11 mouse cellular contexts compared by ENCODE assay signal in the genomic region with DNA sequence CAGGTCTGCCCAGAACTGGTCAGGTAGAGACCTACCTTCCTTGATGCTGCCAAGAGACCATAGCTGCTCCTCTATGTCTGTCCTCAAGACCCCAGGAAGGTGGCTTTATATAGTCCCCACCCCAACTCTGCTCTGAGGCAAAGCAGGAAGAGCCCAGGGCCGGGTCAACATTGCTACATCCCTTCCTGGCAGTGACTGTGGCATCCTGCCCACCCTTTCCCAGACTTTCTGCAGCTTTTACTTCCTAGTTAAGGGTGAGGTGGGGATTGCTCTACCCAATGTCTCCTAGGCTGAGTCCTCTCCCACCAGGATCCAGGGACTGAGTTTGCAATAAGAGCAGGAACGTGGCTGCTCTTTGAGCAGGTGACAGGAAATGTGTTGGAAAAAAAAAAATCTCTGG. TPM values are rescaled to one million over a fixed set of nuclear protein-coding genes. Genes with fewer than 3 reads are reported as not detected.
A peak's percentile ranks its signal among the peaks of the same experiment; 100 is the strongest.
DNase-seq lines count a peak whose midpoint lies in the region; ATAC-seq lines count a peak whose summit lies in the region.
"Had no signal": no experiment of that assay in that cellular context is flagged by ENCODE, and none has a peak within 500 bp of the region (broad histone marks: within the 10 kb centered on the region; RNA-seq: fewer than 3 reads in every experiment).

Gene Lrg1 (minus strand): TSS at position 176 of the 400 bp plus-strand sequence.

- 0 out of 2 replicates have a peak, but pooled peaks have one; percentile 12 for ATAC-seq in granulocyte monocyte progenitor cell, adult 5-6 weeks (replicated peaks; ENCODE audit: poor library complexity, severe bottlenecking)
- ATAC-seq: activated CD4-positive, CD25-positive, alpha-beta regulatory T cell, adult 4 months had no signal

- peak; percentile 26 for DNase-seq in kidney, postnatal 10 days
- no peak for DNase-seq in kidney, postnatal 14 days
- peak; percentile 68 for DNase-seq in adrenal gland, postnatal 14 days
- peak; percentile 45 for DNase-seq in lung, postnatal 10 days
- no peak for DNase-seq in layer of hippocampus, postnatal 14 days (ENCODE audit: low spot score in 2 of 2)
- DNase-seq in thymus, postnatal 25 days, result no peak
- DNase-seq: cerebellum, postnatal 36 days; kidney, postnatal 4 days had no signal

RNA-seq across cellular contexts. Expression of gene Lrg1, which starts in this region (rescaled TPM):
- 58.3 and 63.2 TPM in 2 replicates for total RNA-seq in adrenal gland, postnatal 14 days (2021)
- total RNA-seq in granulocyte monocyte progenitor cell, adult 5-6 weeks (2014; fragmentation: Nextera tagmentation), result 0.45 and 0.96 TPM in 2 replicates
- total RNA-seq in granulocyte monocyte progenitor cell, adult 5-6 weeks (2017), result 0.69 and 2.6 TPM in 2 replicates
- under 1 TPM; 0.62 to 0.81 TPM for total RNA-seq in layer of hippocampus, postnatal 14 days (2021)
- total RNA-seq: monocyte, adult 5-6 weeks had no signal

Comparison
In these comparisons a context has a peak if more than half of its experiments do, and no peak if none do; other contexts are left out.
1. RNA of gene Lrg1 (total RNA-seq): 58.3 to 63.2 TPM in adrenal gland, postnatal 14 days; 0.45 to 2.6 TPM in granulocyte monocyte progenitor cell, adult 5-6 weeks and 0.62 to 0.81 TPM in layer of hippocampus, postnatal 14 days; every median in the first group is over 10 times any median in the second.
2. DNase-seq: peak in kidney, postnatal 10 days (single experiment), adrenal gland, postnatal 14 days (single experiment) and lung, postnatal 10 days (single experiment); none in kidney, postnatal 14 days (single experiment), layer of hippocampus, postnatal 14 days (0 of 2) and thymus, postnatal 25 days (single experiment).